Mouse (Mus musculus) retina, postnatal 7 days (tissue): ENCODE data around the gene Dmrtc1c2.
"Not testable (repeated sequence)": the region's sequence is repeated elsewhere in the genome, so short reads cannot be mapped to it uniquely, and the experiment has no call there.

Source experiments
- DNase-seq: peaks from one replicate; pipeline ENCODE4 v3.0.0-alpha.2; 2012; ENCODE audit warnings: low read depth, low spot score

Dmrtc1c2 gene

DNA sequence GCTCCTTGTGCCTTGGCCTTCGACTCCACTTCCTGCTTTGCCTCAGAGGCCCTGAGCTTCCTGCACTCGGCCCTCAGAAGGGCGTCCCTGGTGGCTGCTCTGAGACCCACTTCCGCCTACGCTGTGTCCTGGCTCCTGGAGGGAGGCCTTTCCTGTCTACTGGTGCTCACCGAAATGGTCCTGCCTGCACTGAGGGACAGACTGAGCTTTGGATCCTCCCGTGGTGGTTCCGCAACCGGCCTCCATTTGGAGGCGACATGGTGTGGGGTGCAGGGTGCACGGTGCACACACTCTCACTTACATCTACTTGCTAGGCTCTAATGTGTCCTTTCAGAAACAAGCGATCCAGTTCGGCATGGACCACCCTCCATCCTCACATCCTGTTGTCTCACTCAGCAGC is at the start of gene Dmrtc1c2:
Gene Dmrtc1c2, minus strand, starts transcription at position 101 of the 400 bp plus-strand sequence.
- DNase-seq, result not testable (repeated sequence)

DNA sequence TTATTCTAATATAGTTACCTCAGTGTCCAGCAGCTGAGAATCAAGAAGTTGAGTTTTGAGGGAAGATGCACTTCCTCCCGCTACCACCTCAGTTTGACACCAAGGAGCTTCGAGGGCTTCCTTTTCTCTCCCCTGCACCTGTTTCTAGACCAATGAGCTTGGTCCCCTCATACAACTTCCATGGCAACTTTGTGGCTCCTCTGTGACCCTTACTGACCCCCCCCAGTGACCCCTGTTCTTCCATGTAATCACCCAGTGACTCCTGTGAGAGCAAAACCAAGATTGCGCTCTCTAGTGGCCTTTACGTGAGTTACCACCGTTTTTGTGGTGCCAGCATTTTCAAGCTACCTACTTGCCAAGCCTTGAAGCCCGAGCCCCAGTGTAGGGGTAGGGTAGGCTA is 13.5 kb upstream of the Dmrtc1c2 start, which contains the start of gene 1700031F05Rik:
Gene 1700031F05Rik, minus strand, starts transcription at position 101 of the 400 bp plus-strand sequence.
- DNase-seq, result no peak

DNA sequence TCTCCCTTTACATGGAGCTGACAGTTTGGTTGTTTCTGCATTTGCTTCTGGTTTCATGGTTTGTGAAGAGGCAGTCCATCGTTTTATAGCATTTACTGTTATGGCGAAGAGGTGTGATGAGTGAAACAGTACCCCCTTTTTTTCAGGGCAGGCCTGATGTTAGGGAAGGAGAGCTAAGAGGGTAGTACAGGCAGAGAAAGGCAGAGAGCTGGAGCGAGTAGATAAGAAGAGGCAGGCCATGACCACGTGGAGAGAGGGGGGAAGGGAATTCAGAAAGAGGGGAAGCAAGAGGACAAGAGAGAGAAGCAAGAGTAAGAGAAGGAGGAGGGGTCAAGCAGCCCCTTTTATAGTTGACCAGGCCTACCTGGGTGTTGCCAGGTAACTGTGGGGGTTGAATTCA is 42.1 kb downstream of the Dmrtc1c2 start:
- no peak for DNase-seq

DNA sequence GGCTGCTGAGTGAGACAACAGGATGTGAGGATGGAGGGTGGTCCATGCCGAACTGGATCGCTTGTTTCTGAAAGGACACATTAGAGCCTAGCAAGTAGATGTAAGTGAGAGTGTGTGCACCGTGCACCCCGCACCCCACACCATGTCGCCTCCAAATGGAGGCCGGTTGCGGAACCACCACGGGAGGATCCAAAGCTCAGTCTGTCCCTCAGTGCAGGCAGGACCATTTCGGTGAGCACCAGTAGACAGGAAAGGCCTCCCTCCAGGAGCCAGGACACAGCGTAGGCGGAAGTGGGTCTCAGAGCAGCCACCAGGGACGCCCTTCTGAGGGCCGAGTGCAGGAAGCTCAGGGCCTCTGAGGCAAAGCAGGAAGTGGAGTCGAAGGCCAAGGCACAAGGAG is 51.8 kb downstream of the Dmrtc1c2 start, which contains the start of gene Dmrtc1c1:
Gene Dmrtc1c1, plus strand, starts transcription at position 301 of the 400 bp plus-strand sequence.
- DNase-seq, result not testable (repeated sequence)
